Mouse (Mus musculus): ENCODE results near the gene Nlk. TPM values are rescaled to one million over a fixed set of nuclear protein-coding genes. Genes with fewer than 3 reads are reported as not detected.
"Not testable (repeated sequence)": the region's sequence is repeated elsewhere in the genome, so short reads cannot be mapped to it uniquely, and the experiment has no call there.

Nlk gene
- polyA plus RNA-seq, 1 experiment, result 4.3 TPM

DNA sequence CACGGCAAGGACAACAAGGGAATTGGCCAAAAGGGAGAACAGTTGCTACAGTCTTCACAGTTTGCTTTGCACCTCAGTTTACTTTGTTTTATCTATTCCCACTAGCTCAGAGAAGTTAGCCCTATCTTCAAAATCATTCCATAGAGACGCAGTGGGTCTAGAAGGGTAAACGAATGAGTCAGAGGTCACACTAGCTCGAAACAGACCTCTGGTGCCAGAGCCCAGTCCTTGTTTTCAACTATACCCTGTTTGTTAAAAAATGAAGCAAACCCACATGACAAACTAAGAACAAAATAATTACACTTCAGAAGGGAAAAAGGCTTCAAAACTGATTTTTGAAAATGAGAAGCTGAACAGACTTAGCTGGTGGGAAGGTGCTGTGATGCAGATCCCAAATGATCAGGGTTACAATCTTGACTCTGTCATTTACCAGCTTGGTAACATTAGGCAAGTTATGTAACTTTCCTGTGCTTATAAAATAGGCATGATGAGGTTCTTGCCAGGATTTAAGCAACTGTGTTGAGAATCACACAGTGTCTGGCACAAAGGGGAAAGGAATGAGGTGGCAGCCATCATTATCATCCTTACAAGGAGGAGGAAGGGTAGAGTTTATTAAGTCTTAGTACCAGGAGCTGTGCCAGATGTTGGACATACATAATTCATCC, 96.1 kb downstream of the Nlk start:
- 47% methylated on average over 4 of the region's 4 CpGs for WGBS
- no peak for DNase-seq (ENCODE audit: low read depth, low spot score)

DNA sequence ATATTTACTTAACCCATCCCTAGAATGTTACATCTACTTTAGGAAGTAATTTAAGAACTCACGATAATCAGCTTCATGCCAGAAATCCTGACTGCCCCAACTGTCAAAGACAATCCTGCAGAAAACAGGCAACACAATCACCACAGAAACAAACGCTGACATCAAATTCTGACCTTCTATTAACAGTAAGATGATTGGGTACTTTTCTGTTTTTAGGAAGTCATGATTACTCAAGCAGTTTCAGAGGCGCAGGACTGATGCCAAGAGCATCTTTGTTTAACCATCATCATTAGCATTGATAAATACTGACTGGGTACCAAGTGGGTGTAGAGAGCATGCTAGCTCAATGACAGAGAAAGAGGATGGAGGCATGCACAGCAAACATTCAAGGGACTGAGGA, 96.7 kb downstream of the Nlk start:
- 42% methylated on average over 3 of the region's 3 CpGs for WGBS
- DNase-seq (ENCODE audit: low read depth, low spot score), result no peak

- no peak for DNase-seq (ENCODE audit: low read depth, low spot score)
- WGBS, result 73% methylated on average over 4 of the region's 4 CpGs
Measured at GRCm38 (mm10) chr11:78600051-78600450, 97.1 kb downstream of the Nlk start.

DNA sequence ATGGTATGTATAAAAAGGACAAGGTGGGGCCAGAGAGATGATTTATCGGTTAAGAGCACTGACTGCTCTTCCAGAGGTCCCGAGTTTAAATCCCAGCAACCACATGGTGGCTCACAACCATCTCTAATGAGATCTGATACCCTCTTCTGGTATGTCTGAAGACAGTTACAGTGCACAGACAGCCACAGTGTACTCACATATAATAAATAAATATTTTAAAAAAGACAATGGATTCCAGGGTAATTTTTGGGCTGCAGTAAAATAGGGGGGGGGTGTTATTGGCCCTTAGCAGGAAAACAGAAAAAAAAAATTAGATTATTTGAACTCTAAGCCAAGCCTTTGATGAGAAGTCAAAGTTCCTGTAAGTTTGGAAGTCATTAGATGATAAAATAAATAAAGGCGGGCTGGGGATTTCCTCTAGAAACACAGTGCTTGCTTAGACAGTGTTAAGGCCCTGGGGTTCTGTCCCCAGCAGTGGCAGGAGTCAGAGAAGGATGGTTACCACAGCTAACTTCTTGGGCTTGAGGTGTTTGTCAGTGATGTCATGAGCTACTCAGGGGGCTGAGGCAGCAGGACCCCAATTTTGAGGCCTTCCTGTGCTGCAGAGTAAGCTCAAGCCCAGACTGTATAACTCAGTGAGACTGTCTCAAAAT, 98.3 kb downstream of the Nlk start:
- no peak for DNase-seq (ENCODE audit: low read depth, low spot score)
- WGBS, result 50% methylated on average over 3 of the region's 3 CpGs

DNA sequence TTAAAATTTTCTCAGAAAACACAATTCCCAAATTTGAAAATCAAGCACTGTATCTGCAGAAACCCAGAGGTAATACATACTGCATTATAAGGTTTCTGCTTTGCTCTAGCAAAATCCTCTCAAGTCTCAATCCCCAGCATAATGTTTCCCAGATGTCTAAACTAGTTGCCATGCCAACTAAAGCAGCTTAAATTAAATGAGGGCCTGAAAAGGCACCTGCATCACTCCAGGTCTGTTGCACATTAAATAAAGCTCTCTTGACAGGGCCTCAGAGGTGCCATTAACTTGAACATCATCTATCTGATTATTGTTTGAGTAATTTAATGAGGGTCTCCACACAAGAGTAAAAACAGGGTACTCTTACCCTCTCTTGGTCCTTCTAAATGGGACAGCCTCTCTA, 100.4 kb downstream of the Nlk start:
- DNase-seq (ENCODE audit: low read depth, low spot score), result no peak

GRCm38 (mm10) chr11:78595773-78596172, 101.4 kb downstream of the Nlk start:
- 54% methylated on average over 2 of the region's 2 CpGs for WGBS
- DNase-seq (ENCODE audit: low read depth, low spot score), result no peak

GRCm38 (mm10) chr11:78594271-78594964, 102.8 kb downstream of the Nlk start:
- DNase-seq (ENCODE audit: low read depth, low spot score), result no peak

GRCm38 (mm10) chr11:78587677-78588076, 109.5 kb downstream of the Nlk start:
- not testable (repeated sequence) for DNase-seq (ENCODE audit: low read depth, low spot score)
- 95% methylated on average over 1 of the region's 1 CpGs for WGBS

More at GRCm38 (mm10) chr11:78594271-78594964, 102.8 kb downstream of the Nlk start:
- 89% methylated on average over 6 of the region's 6 CpGs for WGBS

GRCm38 (mm10) chr11:78586099-78586498, 111.1 kb downstream of the Nlk start:
- no peak for DNase-seq (ENCODE audit: low read depth, low spot score)

DNA sequence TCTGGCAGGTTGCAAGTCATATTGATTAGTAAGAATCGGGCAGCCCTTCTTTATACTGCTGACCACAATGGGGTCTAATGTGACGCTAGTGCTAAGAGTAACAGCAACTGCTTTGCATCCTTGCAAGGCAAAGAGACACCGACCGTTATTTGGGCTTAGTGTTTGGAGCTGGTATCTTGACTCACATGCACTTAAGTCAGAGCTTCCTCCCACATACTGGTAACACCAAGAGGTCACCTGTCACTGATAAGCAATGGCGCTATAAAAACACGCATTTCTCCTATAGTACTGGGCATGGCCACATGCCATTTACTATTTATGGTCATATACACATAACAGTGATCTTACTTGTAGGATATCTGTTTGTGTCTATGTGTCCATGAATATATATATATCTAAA, 114.3 kb downstream of the Nlk start:
- no peak for DNase-seq (ENCODE audit: low read depth, low spot score)
- 89% methylated on average over 6 of the region's 6 CpGs for WGBS

DNA sequence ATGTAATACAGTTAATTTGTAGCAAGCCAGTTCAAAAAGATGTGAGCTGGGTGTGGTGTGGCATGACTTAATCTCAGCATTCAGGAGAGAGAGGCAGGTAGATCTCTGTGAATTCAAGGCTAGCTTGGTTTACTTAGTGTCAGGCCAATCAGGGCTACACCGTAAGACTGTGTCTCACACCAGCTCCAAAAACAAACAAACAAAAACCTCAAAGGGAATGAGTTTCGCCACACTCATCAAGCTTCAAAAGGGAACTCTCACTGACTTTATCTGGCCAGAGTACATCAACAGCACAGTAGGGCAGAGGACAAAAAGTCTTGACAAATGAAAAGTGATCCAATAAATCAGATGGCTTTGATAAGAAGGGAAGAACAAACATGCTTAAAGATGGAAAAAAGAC, 122.2 kb downstream of the Nlk start:
- WGBS, result 56% methylated on average over 2 of the region's 2 CpGs
- DNase-seq (ENCODE audit: low read depth, low spot score), result no peak

- no peak for DNase-seq (ENCODE audit: low read depth, low spot score)
- 89% methylated on average over 3 of the region's 3 CpGs for WGBS
Measured at GRCm38 (mm10) chr11:78574536-78574935, 122.6 kb downstream of the Nlk start.

DNA sequence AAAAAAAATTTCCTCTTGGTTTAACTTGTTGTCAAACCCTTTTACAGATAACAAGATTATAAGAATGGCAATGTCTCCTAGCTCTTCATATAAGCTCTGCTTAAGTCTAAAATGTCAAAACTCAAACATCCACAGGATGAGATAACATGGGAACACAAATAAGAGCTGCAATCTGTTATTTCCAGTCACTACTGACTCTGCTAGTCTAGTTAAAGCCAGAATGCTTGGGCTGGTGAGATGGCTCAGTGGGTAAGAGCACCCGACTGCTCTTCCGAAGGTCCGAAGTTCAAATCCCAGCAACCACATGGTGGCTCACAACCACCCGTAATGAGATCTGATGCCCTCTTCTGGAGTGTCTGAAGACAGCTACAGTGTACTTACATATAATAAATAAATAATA, 123.1 kb downstream of the Nlk start:
- DNase-seq (ENCODE audit: low read depth, low spot score), result not testable (repeated sequence)
- 93% methylated on average over 4 of the region's 4 CpGs for WGBS

GRCm38 (mm10) chr11:78571854-78572253, 125.3 kb downstream of the Nlk start:
- DNase-seq (ENCODE audit: low read depth, low spot score), result no peak
- 88% methylated on average over 6 of the region's 6 CpGs for WGBS

DNA sequence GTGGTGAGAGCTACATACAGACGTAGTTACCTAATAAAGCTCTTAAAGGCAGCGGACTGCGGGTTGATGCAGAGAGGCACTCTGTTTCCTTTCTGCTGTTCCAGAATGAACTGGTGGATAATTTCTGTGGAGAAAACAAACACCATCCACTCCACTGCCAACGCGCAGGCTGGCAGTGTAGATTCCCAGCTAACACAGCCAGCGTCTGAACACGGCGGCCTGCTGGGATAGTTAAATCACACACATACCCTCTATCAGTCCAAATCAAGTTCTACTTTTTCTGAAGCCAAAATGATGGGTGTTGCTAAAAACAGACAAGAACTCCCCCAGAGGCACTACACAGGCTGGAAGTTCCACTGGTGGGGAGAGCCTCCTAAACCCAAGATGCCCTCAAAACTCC, 125.7 kb downstream of the Nlk start:
- no peak for DNase-seq (ENCODE audit: low read depth, low spot score)
- 96% methylated on average over 8 of the region's 8 CpGs for WGBS

GRCm38 (mm10) chr11:78569806-78570205, 127.4 kb downstream of the Nlk start:
- no peak for DNase-seq (ENCODE audit: low read depth, low spot score)
- WGBS, result 71% methylated on average over 3 of the region's 3 CpGs

DNA sequence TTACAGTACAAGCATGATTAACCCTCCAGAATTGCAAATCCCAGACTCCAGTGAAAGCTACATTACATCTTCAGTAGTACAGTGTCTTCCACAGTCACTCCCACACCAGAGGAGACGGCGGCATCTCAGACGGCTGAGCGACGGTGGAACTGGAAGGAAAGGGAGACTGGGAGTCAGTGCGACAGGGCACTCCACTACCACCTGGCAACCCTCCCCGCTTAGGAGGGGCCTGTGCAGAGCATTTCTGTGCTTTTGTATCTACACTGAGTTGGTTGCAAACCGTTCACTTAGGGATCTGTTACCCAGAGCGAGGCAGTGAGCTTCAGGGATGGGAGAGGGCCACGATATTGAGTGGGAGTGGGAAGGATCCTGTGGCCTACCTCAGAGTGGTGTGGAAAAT, 128.3 kb downstream of the Nlk start:
- no peak for DNase-seq (ENCODE audit: low read depth, low spot score)
- 88% methylated on average over 10 of the region's 10 CpGs for WGBS

DNA sequence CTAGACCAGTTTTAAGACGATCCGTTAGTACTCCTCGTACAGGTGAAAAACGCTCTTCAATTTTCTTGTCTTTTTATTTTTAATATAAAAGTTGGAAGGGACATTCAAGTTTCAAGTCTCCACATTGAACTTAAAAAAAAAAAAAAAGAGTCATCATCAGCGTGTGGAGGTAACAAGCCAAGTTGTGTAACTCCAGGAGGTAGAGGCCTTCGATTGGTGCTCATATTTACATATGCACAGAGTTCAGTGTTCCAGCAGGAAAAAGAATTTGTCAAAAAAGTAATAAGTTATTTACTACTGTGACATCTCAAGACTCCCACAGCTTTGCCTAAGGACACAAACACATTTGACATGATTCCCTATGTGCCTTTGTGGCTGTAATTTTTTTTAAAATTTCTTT, 129.6 kb downstream of the Nlk start:
- no peak for DNase-seq (ENCODE audit: low read depth, low spot score)
- WGBS, result 90% methylated on average over 6 of the region's 6 CpGs

DNA sequence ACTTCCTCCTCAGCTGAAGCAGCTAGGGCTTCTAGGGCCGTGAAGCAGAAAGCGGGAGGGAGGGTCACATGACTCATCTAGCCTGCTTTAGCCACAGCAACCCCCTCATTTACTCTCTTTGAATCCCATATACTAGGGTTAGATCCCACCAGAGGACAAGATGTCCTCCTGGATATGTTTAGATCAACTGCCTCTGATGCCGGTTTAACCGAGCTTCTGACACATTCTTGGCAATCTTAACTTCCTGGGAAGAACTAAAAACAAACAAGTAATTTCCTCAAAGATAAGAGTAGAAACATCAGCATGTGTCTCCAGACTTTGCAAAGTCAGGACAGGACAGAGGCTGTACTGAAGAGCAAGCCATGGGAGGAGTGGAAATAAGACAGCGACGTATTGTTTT, 130.4 kb downstream of the Nlk start:
- 45% methylated on average over 6 of the region's 6 CpGs for WGBS
- no peak for DNase-seq (ENCODE audit: low read depth, low spot score)

DNA sequence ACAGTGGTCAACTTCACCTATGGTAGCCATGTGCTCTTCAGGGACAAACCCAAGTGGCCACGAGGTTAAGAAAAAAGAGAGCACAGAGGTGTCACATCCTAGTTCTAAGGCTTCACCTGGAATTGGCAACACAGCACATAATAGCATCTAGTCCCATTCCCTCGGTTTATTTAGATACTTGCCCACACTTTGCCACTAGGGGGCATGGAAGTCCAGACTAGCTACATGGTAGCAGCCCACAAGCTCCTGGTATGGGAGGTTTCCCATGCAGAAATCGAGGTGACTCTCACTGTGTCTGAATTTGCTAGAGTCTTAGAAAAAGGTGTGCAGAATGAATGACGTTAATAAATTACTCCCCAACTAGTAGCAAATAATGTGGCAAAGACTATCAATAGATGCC, 136.7 kb downstream of the Nlk start:
- no peak for DNase-seq (ENCODE audit: low read depth, low spot score)
- WGBS, result 10% methylated on average over 4 of the region's 4 CpGs

DNA sequence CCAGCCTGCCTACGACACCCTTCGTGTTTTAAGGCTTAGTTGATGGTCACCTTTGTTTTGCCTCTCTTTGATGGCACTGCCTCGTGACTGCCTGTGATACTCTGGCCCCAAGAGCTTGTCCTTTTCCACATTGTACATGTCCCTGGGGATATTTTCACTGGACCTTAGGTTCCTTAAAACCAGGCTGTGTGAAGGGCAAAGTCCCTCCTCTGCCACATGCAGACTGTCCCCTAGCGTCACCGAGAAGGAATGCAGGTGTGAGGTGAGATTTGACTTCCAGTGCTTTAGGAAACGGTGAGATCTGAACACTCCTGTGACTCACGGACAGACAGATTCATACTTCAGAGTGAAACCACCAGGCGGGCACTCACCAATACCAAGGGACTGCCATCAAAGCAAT, 139.9 kb downstream of the Nlk start:
- WGBS, result 33% methylated on average over 8 of the region's 8 CpGs
- no peak for DNase-seq (ENCODE audit: low read depth, low spot score)
